Mouse (Mus musculus): Measurements from ENCODE around the gene Palm.

DNA sequence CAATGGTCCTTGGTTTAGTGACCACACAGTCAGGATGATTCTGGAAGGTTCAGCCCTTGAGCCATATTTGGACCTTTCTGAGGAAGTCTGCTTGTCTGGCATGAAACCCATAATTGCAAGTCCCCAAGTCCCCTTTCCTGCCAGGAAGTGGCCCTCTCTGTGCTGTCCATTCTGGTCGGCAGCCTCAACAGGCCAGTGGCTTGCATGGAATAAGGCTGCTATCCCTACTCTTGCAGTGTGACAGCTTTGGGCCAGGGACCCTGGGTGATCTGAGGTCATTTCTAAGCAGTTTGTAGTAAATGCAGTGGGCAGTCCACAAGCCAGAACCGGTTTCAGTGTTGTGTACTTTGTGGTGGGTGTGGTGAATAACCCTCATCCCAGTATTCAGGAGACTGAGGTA, 44.8 kb downstream of the Palm start:
- TF ChIP-seq POLR2A (IDR thresholded peaks at IDR 0.05; ENCODE audit: low read depth, low read length) (no peak), CTCF (IDR thresholded peaks at IDR 0.05; ENCODE audit: extremely low read depth, insufficient read depth, insufficient read length, insufficient replicate concordance) (no peak)
